Mouse (Mus musculus) hindbrain, embryonic 10.5 days (tissue): ENCODE data around the gene Clasrp. TPM values are rescaled to one million over a fixed set of nuclear protein-coding genes. Genes with fewer than 3 reads are reported as not detected.

Experiments used
- DNase-seq: peaks from one replicate; pipeline ENCODE4 v3.0.0-alpha.2; 2017; ENCODE audit warnings: low spot score
- H3K27ac ChIP-seq: fragments of 300-500 bp; sonication (generic); 2 replicates; pipeline ENCODE4 v1.5.1; 2016; ENCODE audit warnings: mild to moderate bottlenecking, moderate library complexity
- H3K27me3 ChIP-seq: fragments of 300-500 bp; sonication (generic); 2 replicates; pipeline ENCODE4 v1.6.1; 2016; ENCODE audit warnings: mild to moderate bottlenecking; ENCODE audit not compliant: poor library complexity, insufficient read depth, severe bottlenecking
- H3K36me3 ChIP-seq: fragments of 300-500 bp; sonication (generic); 2 replicates; pipeline ENCODE4 v1.6.1; 2016; ENCODE audit warnings: mild to moderate bottlenecking, moderate library complexity
- H3K4me1 ChIP-seq: fragments of 300-500 bp; sonication (generic); replicated peaks from 2 replicates; pipeline ENCODE4 v1.6.1; 2016; ENCODE audit warnings: mild to moderate bottlenecking
- H3K4me3 ChIP-seq: fragments of 300-500 bp; sonication (generic); 2 replicates; pipeline ENCODE4 v1.5.1; 2016; ENCODE audit warnings: mild to moderate bottlenecking, moderate library complexity
- H3K9me3 ChIP-seq: fragments of 300-500 bp; sonication (generic); 2 replicates; pipeline ENCODE4 v1.6.1; 2016; ENCODE audit warnings: mild to moderate bottlenecking, moderate library complexity
- WGBS: fragments of 180-500 bp; shearing (Covaris S2); methylation state at CpG from one replicate; pipeline ENCODE4 v1.1.7; 2016; 5-methylcytosine and 5-hydroxymethylcytosine counted together
- polyA plus RNA-seq: library from polyadenylated mRNA; unstranded; fragments of >200 nt; fragmentation: Nextera tagmentation; extraction: Ambion mirVana; gene quantifications from 2 replicates; pipeline ENCODE4 v1.2.1, GENCODE M21; 2016

The Clasrp gene
- polyA plus RNA-seq, 1 experiment from 2014 or later = 68.8 TPM

- 94% methylated on average over 10 of the region's 10 CpGs for WGBS
- H3K9me3 ChIP-seq = no peaks in the 10 kb centered on the region
- no peak overlapping the region for H3K4me3 ChIP-seq
- H3K4me1 ChIP-seq = peaks cover 15% of the 10 kb centered on the region
- no peaks in the 10 kb centered on the region for H3K27me3 ChIP-seq
- no peak overlapping the region for H3K27ac ChIP-seq
- H3K36me3 ChIP-seq = peaks cover 66% of the 10 kb centered on the region
- no peak for DNase-seq
Observed at GRCm38 (mm10) chr7:19534676-19535075, 69.6 kb downstream of the Clasrp start.

GRCm38 (mm10) chr7:19532240-19532639 lies 72.0 kb downstream of the Clasrp start:
- H3K9me3 ChIP-seq = no peaks in the 10 kb centered on the region
- no peaks in the 10 kb centered on the region for H3K27me3 ChIP-seq
- H3K4me3 ChIP-seq = no peak overlapping the region
- H3K27ac ChIP-seq = no peak overlapping the region
- WGBS = 95% methylated on average over 14 of the region's 14 CpGs
- H3K4me1 ChIP-seq = 0 out of 2 replicates have a peak, but pooled peaks cover 10% of the 10 kb centered on the region
- no peak for DNase-seq
- H3K36me3 ChIP-seq = peaks cover 81% of the 10 kb centered on the region

GRCm38 (mm10) chr7:19531077-19531476 lies 73.2 kb downstream of the Clasrp start:
- H3K9me3 ChIP-seq = no peaks in the 10 kb centered on the region
- WGBS = 78% methylated on average over 10 of the region's 10 CpGs
- DNase-seq = no peak
- H3K4me3 ChIP-seq = no peak overlapping the region
- peaks cover 1% of the 10 kb centered on the region; the same call in 1 of the 2 replicates for H3K27me3 ChIP-seq
- 0 out of 2 replicates have a peak, but pooled peaks cover 8% of the 10 kb centered on the region for H3K4me1 ChIP-seq
- no peak overlapping the region for H3K27ac ChIP-seq
- H3K36me3 ChIP-seq = peaks cover 79% of the 10 kb centered on the region

Other genes with a start within 250 kb of the Clasrp start
- 18.7 and 24.4 TPM in 2 replicates for gene Cd3eap, start 245.0 kb downstream of the Clasrp start, polyA plus RNA-seq
- gene Ppp1r13l, start 244.7 kb downstream of the Clasrp start, polyA plus RNA-seq = 4.7 and 5.6 TPM in 2 replicates
- 29.0 and 33.9 TPM in 2 replicates for gene Ercc2, start 222.5 kb downstream of the Clasrp start, polyA plus RNA-seq
- 2.9 and 7.1 TPM in 2 replicates for gene Klc3, start 200.4 kb downstream of the Clasrp start, polyA plus RNA-seq
- not detected in 2 replicates for gene Ckm, start 199.7 kb downstream of the Clasrp start, polyA plus RNA-seq
- gene Mark4, start 145.7 kb downstream of the Clasrp start, polyA plus RNA-seq = 9.3 and 13.6 TPM in 2 replicates
- 0.39 and 0.80 TPM in 2 replicates for gene Exoc3l2, start 141.2 kb downstream of the Clasrp start, polyA plus RNA-seq
- 2.4 and 3.8 TPM in 2 replicates for gene Bloc1s3, start 96.1 kb downstream of the Clasrp start, polyA plus RNA-seq
- 68.8 and 71.4 TPM in 2 replicates for gene Trappc6a, start 96.1 kb downstream of the Clasrp start, polyA plus RNA-seq
- 0.09 and 0.10 TPM in 2 replicates for gene Nkpd1, start 86.6 kb downstream of the Clasrp start, polyA plus RNA-seq
- 22.6 and 30.4 TPM in 2 replicates for gene Ppp1r37, start 41.4 kb downstream of the Clasrp start, polyA plus RNA-seq
- 0.22 and 0.72 TPM in 2 replicates for gene Zfp296, start 27.2 kb downstream of the Clasrp start, polyA plus RNA-seq
- 177 and 188 TPM in 2 replicates for gene Gemin7, start 26.9 kb downstream of the Clasrp start, polyA plus RNA-seq
- gene Relb, start 25.0 kb upstream of the Clasrp start, polyA plus RNA-seq = 4.4 and 6.1 TPM in 2 replicates
- gene Clptm1, start 60.5 kb upstream of the Clasrp start, polyA plus RNA-seq = 83.8 and 99.9 TPM in 2 replicates
- gene Apoc2, start 73.5 kb upstream of the Clasrp start, polyA plus RNA-seq = 0.30 TPM in 1 of 2 replicates, not detected in the other
- gene Gm44805, start 76.9 kb upstream of the Clasrp start, polyA plus RNA-seq = not detected in 2 replicates
- gene Apoc4, start 77.0 kb upstream of the Clasrp start, polyA plus RNA-seq = not detected in 2 replicates
- gene Apoc1, start 88.2 kb upstream of the Clasrp start, polyA plus RNA-seq = 2.2 and 2.3 TPM in 2 replicates
- 179 and 230 TPM in 2 replicates for gene Apoe, start 94.7 kb upstream of the Clasrp start, polyA plus RNA-seq
- 209 and 211 TPM in 2 replicates for gene Tomm40, start 111.0 kb upstream of the Clasrp start, polyA plus RNA-seq
- gene Nectin2, start 146.0 kb upstream of the Clasrp start, polyA plus RNA-seq = 89.0 and 99.8 TPM in 2 replicates
- gene Bcam, start 166.5 kb upstream of the Clasrp start, polyA plus RNA-seq = 46.8 and 57.3 TPM in 2 replicates
- gene Cblc, start 192.3 kb upstream of the Clasrp start, polyA plus RNA-seq = 1.2 and 1.8 TPM in 2 replicates
- gene Bcl3, start 218.3 kb upstream of the Clasrp start, polyA plus RNA-seq = 0.60 and 0.78 TPM in 2 replicates
- gene Gm19345, start 247.5 kb upstream of the Clasrp start, polyA plus RNA-seq = 0.20 TPM in 1 of 2 replicates, not detected in the other